Mouse (Mus musculus) C2C12 (cell line): ENCODE results near the gene Cdh19. TPM values are rescaled to one million over a fixed set of nuclear protein-coding genes. Genes with fewer than 3 reads are reported as not detected.

Experiments
- H3K27me3 ChIP-seq: one replicate; pipeline ENCODE4 v1.6.1; 2011; ENCODE audit not compliant: control insufficient read depth, insufficient read depth, insufficient read length
- H3K36me3 ChIP-seq: one replicate; pipeline ENCODE4 v1.6.1; 2011; ENCODE audit not compliant: control insufficient read depth, insufficient read depth
- H3K4me3 ChIP-seq: one replicate; pipeline ENCODE4 v1.5.1; 2011; ENCODE audit warnings: mild to moderate bottlenecking, control low read depth; ENCODE audit not compliant: poor library complexity, insufficient read depth, severe bottlenecking
- H3K79me2 ChIP-seq: one replicate; pipeline ENCODE4 v1.6.1; 2011; ENCODE audit not compliant: control insufficient read depth, insufficient read depth
- H3K79me3 ChIP-seq: one replicate; pipeline ENCODE4 v1.6.1; 2011; ENCODE audit warnings: low read depth, control low read depth
- H3ac ChIP-seq: one replicate; pipeline ENCODE3; 2011; ENCODE audit warnings: low read depth; ENCODE audit not compliant: control insufficient read depth, insufficient read length
- CEBPB ChIP-seq: IDR thresholded peaks from one replicate; pipeline ENCODE4 v1.6.1; 2011; ENCODE audit warnings: low read depth, mild to moderate bottlenecking, control low read depth, moderate library complexity
- CTCF ChIP-seq: IDR thresholded peaks from one replicate; pipeline ENCODE4 v1.5.1; 2011; ENCODE audit not compliant: control insufficient read depth, insufficient read depth, insufficient read length
- FOSL1 ChIP-seq: IDR thresholded peaks from one replicate; pipeline ENCODE4 v1.8.0; 2011; ENCODE audit warnings: mild to moderate bottlenecking, low read length; ENCODE audit not compliant: poor library complexity, insufficient read depth, severe bottlenecking
- MAX ChIP-seq: IDR thresholded peaks from one replicate; pipeline ENCODE4 v1.6.1; 2011; ENCODE audit warnings: mild to moderate bottlenecking, control low read depth
- MYOD1 ChIP-seq: IDR thresholded peaks from one replicate; pipeline ENCODE4 v1.6.1; 2011; ENCODE audit warnings: low read depth; ENCODE audit not compliant: control insufficient read depth, insufficient read length
- MYOG ChIP-seq: IDR thresholded peaks from one replicate; pipeline ENCODE4 v1.6.1; 2011; ENCODE audit not compliant: control insufficient read depth, insufficient read length; ENCODE audit errors: extremely low read depth
- USF1 ChIP-seq: IDR thresholded peaks from one replicate; pipeline ENCODE4 v1.6.1; 2011; ENCODE audit warnings: low read depth, mild to moderate bottlenecking, control low read depth, moderate library complexity
- polyA plus RNA-seq: library from polyadenylated mRNA; unstranded; fragments of >200 nt; fragmentation: generic; extraction: Trizol; gene quantifications from one replicate; pipeline ENCODE4 v1.2.1, GENCODE M21; 2012; ENCODE audit warnings: missing spikeins

Cdh19 gene
- polyA plus RNA-seq, 1 experiment: not detected

GRCm38 (mm10) chr1:110909218-110909617 lies 68.2 kb downstream of the Cdh19 start:
- TF ChIP-seq MAX: no peak
- no peak for TF ChIP-seq MYOD1
- no peak overlapping the region for H3ac ChIP-seq

GRCm38 (mm10) chr1:110904266-110904665 lies 73.1 kb downstream of the Cdh19 start:
- Histone ChIP-seq H3ac (no peak overlapping the region), H3K27me3 (no peaks in the 10 kb centered on the region), H3K36me3 (no peaks in the 10 kb centered on the region), H3K79me2 (no peaks in the 10 kb centered on the region), H3K4me3 (no peak overlapping the region), H3K79me3 (no peaks in the 10 kb centered on the region)
- TF ChIP-seq FOSL1: no peak
- no peak for TF ChIP-seq USF1
- no peak for TF ChIP-seq CEBPB
- no peak for TF ChIP-seq MYOD1
- no peak for TF ChIP-seq MAX
- no peak for TF ChIP-seq CTCF
- no peak for TF ChIP-seq MYOG

More at GRCm38 (mm10) chr1:110909218-110909617, 68.2 kb downstream of the Cdh19 start:
- no peaks in the 10 kb centered on the region for H3K36me3 ChIP-seq
- no peaks in the 10 kb centered on the region for H3K79me3 ChIP-seq
- H3K79me2 ChIP-seq: no peaks in the 10 kb centered on the region
- H3K4me3 ChIP-seq: no peak overlapping the region
- H3K27me3 ChIP-seq: no peaks in the 10 kb centered on the region
